Mouse (Mus musculus): ENCODE measurements around the gene Vmn1r7. TPM values are rescaled to one million over a fixed set of nuclear protein-coding genes. Genes with fewer than 3 reads are reported as not detected.
"Not testable (repeated sequence)": the region's sequence is repeated elsewhere in the genome, so short reads cannot be mapped to it uniquely, and the experiment has no call there.

Vmn1r7 gene
- polyA plus RNA-seq (2017; shearing (Covaris generic)) = not detected

GRCm38 (mm10) chr6:57025224-57025623 lies at the start of gene Vmn1r7:
Gene Vmn1r7 (minus strand): TSS chr6:57025324.
- ATAC-seq = not testable (repeated sequence)

GRCm38 (mm10) chr6:57066487-57066886 lies 41.4 kb upstream of the Vmn1r7 start, which contains the start of gene Vmn1r9:
Gene Vmn1r9 (plus strand): TSS chr6:57066787.
- no peak for ATAC-seq

GRCm38 (mm10) chr6:57063730-57064129 lies 38.6 kb upstream of the Vmn1r7 start:
- ATAC-seq = no peak

GRCm38 (mm10) chr6:57034674-57035073 lies 9.6 kb upstream of the Vmn1r7 start:
- ATAC-seq = no peak

- ATAC-seq = no peak
Measured at GRCm38 (mm10) chr6:57031984-57032383, 6.9 kb upstream of the Vmn1r7 start, which contains the start of gene Vmn1r8. Gene Vmn1r8 (plus strand): TSS chr6:57032284.

- ATAC-seq = no peak
Measured at GRCm38 (mm10) chr6:56996943-56997342, 28.2 kb downstream of the Vmn1r7 start, which contains the start of gene Vmn1r6. Gene Vmn1r6 (plus strand): TSS chr6:56997243.

Other genes with a start within 250 kb of the Vmn1r7 start
- gene Kbtbd2, start 227.5 kb downstream of the Vmn1r7 start, polyA plus RNA-seq (2017; shearing (Covaris generic)) = 10 to 100 TPM; 15.7 to 24.7 (median 22.9) TPM
- gene Fkbp9, start 193.3 kb downstream of the Vmn1r7 start, polyA plus RNA-seq (2017; shearing (Covaris generic)) = not detected
- gene Nt5c3, start 101.4 kb downstream of the Vmn1r7 start, polyA plus RNA-seq (2017; shearing (Covaris generic)) = 10 to 100 TPM; 55.7 to 77.7 (median 57.7) TPM
- not detected for gene Vmn1r4, start 101.3 kb downstream of the Vmn1r7 start, polyA plus RNA-seq (2017; shearing (Covaris generic))
- gene Vmn1r5, start 55.1 kb downstream of the Vmn1r7 start, polyA plus RNA-seq (2017; shearing (Covaris generic)) = not detected
- gene Vmn1r6, start 28.1 kb downstream of the Vmn1r7 start, polyA plus RNA-seq (2017; shearing (Covaris generic)) = not detected
- gene Vmn1r8, start 7.0 kb upstream of the Vmn1r7 start, polyA plus RNA-seq (2017; shearing (Covaris generic)) = not detected
- not detected for gene Vmn1r9, start 41.5 kb upstream of the Vmn1r7 start, polyA plus RNA-seq (2017; shearing (Covaris generic))
- not detected for gene Vmn1r10, start 84.1 kb upstream of the Vmn1r7 start, polyA plus RNA-seq (2017; shearing (Covaris generic))
- gene Vmn1r11, start 108.1 kb upstream of the Vmn1r7 start, polyA plus RNA-seq (2017; shearing (Covaris generic)) = not detected
- not detected for gene Vmn1r12, start 131.6 kb upstream of the Vmn1r7 start, polyA plus RNA-seq (2017; shearing (Covaris generic))
- 1 to 10 TPM in 1 of 3 experiments, under 1 TPM in 1, not detected in 1; 0.55 to 1.5 TPM for gene Vmn1r13, start 178.0 kb upstream of the Vmn1r7 start, polyA plus RNA-seq (2017; shearing (Covaris generic))
- under 1 TPM in 1 of 3 experiments, not detected in 2; 0.08 TPM for gene Vmn1r14, start 206.4 kb upstream of the Vmn1r7 start, polyA plus RNA-seq (2017; shearing (Covaris generic))
- gene Vmn1r15, start 232.6 kb upstream of the Vmn1r7 start, polyA plus RNA-seq (2017; shearing (Covaris generic)) = under 1 TPM in 1 of 3 experiments, not detected in 2; 0.21 TPM